Comparison of ENCODE assay signal across 9 mouse cellular contexts in genomic region chr17:32024671-32025073, GRCm38 (mm10). TPM values are rescaled to one million over a fixed set of nuclear protein-coding genes. Genes with fewer than 3 reads are reported as not detected.
DNase-seq lines count a peak whose midpoint lies in the region.
"Had no signal": no experiment of that assay in that cellular context is flagged by ENCODE, and none has a peak within 500 bp of the region (broad histone marks: within the 10 kb centered on the region; RNA-seq: fewer than 3 reads in every experiment).

No protein-coding gene starts in this region.

- 51% methylated on average over 5 of the region's 5 CpGs for WGBS in heart, embryonic 10.5 days
- WGBS in embryonic facial prominence, embryonic 10.5 days: 68% methylated on average over 5 of the region's 5 CpGs

- no peaks in the 10 kb centered on the region for H3K27me3 ChIP-seq in heart, embryonic 10.5 days (ENCODE audit: insufficient read depth, poor library complexity, severe bottlenecking)
- no peaks in the 10 kb centered on the region for H3K27me3 ChIP-seq in embryonic facial prominence, embryonic 10.5 days (replicated peaks; ENCODE audit: low read depth, poor library complexity, severe bottlenecking)
- H3K27me3 ChIP-seq: midbrain, embryonic 15.5 days had no signal

- peak overlapping the region; percentile 57; the same call in 1 of the 2 replicates for H3K27ac ChIP-seq in heart, embryonic 10.5 days
- peak overlapping the region; percentile 54 for H3K27ac ChIP-seq in embryonic facial prominence, embryonic 10.5 days (replicated peaks)
- H3K27ac ChIP-seq: midbrain, embryonic 15.5 days had no signal

- no peaks in the 10 kb centered on the region for H3K9me3 ChIP-seq in heart, embryonic 10.5 days
- H3K9me3 ChIP-seq in embryonic facial prominence, embryonic 10.5 days: no peaks in the 10 kb centered on the region
- H3K9me3 ChIP-seq: midbrain, embryonic 15.5 days had no signal

- H3K36me3 ChIP-seq in heart, embryonic 10.5 days: no peaks in the 10 kb centered on the region
- no peaks in the 10 kb centered on the region for H3K36me3 ChIP-seq in embryonic facial prominence, embryonic 10.5 days (replicated peaks)
- H3K36me3 ChIP-seq: midbrain, embryonic 15.5 days had no signal

- no peaks in the 10 kb centered on the region for H3K4me1 ChIP-seq in heart, embryonic 10.5 days
- peaks cover 7% of the 10 kb centered on the region for H3K4me1 ChIP-seq in embryonic facial prominence, embryonic 10.5 days

- intact Hi-C loops in heart, postnatal 25 days (cut with DNase I): loop anchor here (1.0 to 10.0 kb wide), 6 partner anchors 48 to 510 kb away; partner anchors contain the start of gene Wdr4
- intact Hi-C loops in left cerebral cortex, postnatal 36 days (cut with DNase I): loop anchor here (1.0 to 5.0 kb wide), 3 partner anchors 183 to 502 kb away; partner anchors contain the start of gene Ndufv3

- DNase-seq in heart, embryonic 10.5 days (ENCODE audit: low spot score): no peak
- no peak for DNase-seq in heart, postnatal 25 days (ENCODE audit: low spot score)
- DNase-seq in embryonic facial prominence, embryonic 10.5 days (ENCODE audit: low spot score): peak; percentile 16
- DNase-seq in kidney, postnatal 4 days: peak; percentile 11 to 45
- peak; percentile 71 for DNase-seq in mesoderm, embryonic 11.5 days (ENCODE audit: low read depth, low spot score)
- no peak for DNase-seq in left cerebral cortex, postnatal 36 days (ENCODE audit: low spot score in 2 of 2)
- DNase-seq in ovary, postnatal 14 days (ENCODE audit: low spot score): no peak
- no peak for DNase-seq in testis, postnatal 10 days (ENCODE audit: low spot score)

- H3K4me3 ChIP-seq in heart, embryonic 10.5 days: no peak overlapping the region
- no peak overlapping the region for H3K4me3 ChIP-seq in embryonic facial prominence, embryonic 10.5 days
- H3K4me3 ChIP-seq: midbrain, embryonic 15.5 days had no signal

RNA-seq across cellular contexts. Expression of gene Rrp1b, which starts 11.2 kb away (rescaled TPM):
- 51.2 and 76.6 TPM in 2 replicates for polyA plus RNA-seq in heart, embryonic 10.5 days (2016; fragmentation: Nextera tagmentation; extraction: Ambion mirVana)
- 1 to 10 TPM; 8.6 to 8.8 TPM for total RNA-seq in heart, postnatal 25 days (2021)
- polyA plus RNA-seq in embryonic facial prominence, embryonic 10.5 days (2016; fragmentation: Nextera tagmentation; extraction: Ambion mirVana): 109 and 122 TPM in 2 replicates
- total RNA-seq in left cerebral cortex, postnatal 36 days (2021): 10 to 100 TPM; 13.2 to 21.7 TPM

RNA-seq across cellular contexts. Expression of gene Hsf2bp, which starts 11.5 kb away (rescaled TPM):
- 0.57 and 0.62 TPM in 2 replicates for polyA plus RNA-seq in heart, embryonic 10.5 days (2016; fragmentation: Nextera tagmentation; extraction: Ambion mirVana)
- total RNA-seq in heart, postnatal 25 days (2021): 1 to 10 TPM in 1 of 2 experiments, under 1 TPM in 1; 0.75 to 1.4 TPM
- polyA plus RNA-seq in embryonic facial prominence, embryonic 10.5 days (2016; fragmentation: Nextera tagmentation; extraction: Ambion mirVana): 0.44 and 0.54 TPM in 2 replicates
- total RNA-seq in left cerebral cortex, postnatal 36 days (2021): 1 to 10 TPM in 1 of 2 experiments, under 1 TPM in 1; 0.64 to 1.4 TPM

Comparison
In these comparisons a context has a peak if more than half of its experiments do, and no peak if none do; other contexts are left out.
1. DNase-seq: peak in embryonic facial prominence, embryonic 10.5 days (single experiment), kidney, postnatal 4 days (2 of 2) and mesoderm, embryonic 11.5 days (single experiment); none in heart, embryonic 10.5 days (single experiment), heart, postnatal 25 days (single experiment), left cerebral cortex, postnatal 36 days (0 of 2), ovary, postnatal 14 days (single experiment) and testis, postnatal 10 days (single experiment).